Mouse (Mus musculus) thymus, adult 18-20 months (tissue): Measurements from ENCODE around the gene Cerk.
A peak's percentile ranks its signal among the peaks of the same experiment; 100 is the strongest.
"Not testable (repeated sequence)": the region's sequence is repeated elsewhere in the genome, so short reads cannot be mapped to it uniquely, and the experiment has no call there.

Experiments
- DNase-seq, 2 experiments: peaks; one replicate each; pipeline ENCODE4 v3.0.0; 2022; ENCODE audit warnings: mixed read lengths in 2 of 2

Cerk gene

DNA sequence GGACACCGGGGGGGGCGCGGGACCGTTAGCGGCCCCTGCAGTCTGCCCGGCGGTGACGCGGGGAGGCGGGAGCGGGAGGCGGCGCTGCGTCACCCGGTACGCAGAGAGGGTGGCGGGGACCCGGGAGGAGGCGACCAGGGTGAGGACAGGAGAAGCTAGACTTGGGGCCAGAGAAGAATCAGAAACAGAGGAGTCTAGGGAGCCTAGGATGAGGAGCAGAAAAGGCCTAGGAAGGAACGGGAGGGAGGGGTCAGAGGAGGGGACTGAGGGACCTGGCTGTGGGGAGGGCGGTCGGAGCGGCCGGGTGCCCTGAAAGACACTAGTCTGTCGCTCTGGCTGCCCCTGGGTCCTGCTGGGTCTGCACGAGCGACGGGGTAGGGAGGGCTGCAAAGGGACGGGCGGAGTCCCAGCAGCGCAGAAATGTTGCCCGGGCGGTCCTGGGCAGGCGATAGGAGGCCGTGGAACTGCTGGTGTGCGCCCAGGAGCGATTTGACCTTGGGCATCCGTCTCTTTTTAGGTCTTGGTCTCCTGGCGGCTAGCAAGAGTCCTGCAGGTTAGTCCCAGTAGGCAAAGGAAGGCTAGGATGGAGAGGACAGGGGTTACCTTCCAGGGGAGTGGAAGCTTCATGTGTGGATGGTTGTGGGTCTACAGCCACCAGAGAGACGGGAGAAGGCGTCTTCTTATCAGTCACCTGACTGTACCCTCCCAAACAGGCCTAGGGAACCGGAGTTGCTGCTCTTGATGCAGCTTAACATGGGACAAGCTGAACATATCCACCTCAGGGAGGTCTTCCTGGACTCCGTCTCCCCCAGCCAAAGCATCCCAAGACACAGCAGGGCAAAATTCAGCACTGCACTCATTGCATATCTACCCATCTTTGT, at the start of gene Cerk:
TSS of gene Cerk (minus strand) at position 453 of the 881 bp plus-strand sequence.
- peak; percentile 74 to 76 for DNase-seq

DNA sequence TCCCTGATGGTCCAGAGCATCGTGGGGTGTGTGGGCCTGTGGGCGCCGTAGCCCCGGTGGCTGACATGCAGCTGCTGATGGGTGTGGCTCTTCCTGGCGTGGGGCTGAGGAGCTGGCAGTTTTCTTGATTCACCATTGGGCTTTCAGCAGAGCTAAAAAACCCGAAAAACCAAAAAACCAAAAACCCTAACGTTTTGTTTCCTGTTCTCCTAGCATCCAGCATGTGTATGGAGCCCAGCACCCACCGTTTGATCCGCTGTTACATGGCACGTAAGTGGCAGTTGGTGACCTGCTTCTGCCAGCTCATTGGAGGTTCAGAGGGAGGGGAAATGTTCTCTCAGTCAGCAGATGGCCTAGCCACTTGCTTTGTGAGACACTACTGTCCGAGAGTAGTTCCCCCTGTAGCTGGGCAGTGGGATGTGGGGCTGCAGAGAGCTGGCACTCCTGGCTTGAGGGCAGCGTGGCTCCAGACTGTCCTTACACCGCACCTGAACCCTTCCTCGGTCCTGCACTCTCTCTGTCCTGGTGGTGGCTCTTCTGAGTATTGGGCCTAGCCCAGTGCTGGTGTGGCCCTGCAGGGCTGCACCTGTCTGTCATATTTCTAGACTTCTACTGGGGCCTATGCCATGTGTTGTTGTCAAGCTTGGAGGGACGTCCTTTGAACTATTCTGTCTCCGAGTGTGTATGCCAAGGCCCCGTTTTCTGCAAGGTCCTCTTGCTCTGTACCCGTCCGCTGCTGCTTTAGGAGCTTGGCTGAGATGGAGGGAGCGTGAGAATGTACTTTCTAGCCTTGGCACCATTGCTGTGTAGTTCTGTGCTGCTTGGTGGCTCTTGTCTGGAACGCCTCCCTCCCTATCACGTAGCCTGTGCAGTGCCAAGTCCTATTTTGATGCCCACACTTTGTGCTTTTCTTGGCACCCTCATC, 48.8 kb upstream of the Cerk start:
- peak in 1 of 2 experiments; percentile 44 for DNase-seq

- no peak for DNase-seq
Measured at GRCm38 (mm10) chr15:86234001-86234400, 48.1 kb upstream of the Cerk start.

DNA sequence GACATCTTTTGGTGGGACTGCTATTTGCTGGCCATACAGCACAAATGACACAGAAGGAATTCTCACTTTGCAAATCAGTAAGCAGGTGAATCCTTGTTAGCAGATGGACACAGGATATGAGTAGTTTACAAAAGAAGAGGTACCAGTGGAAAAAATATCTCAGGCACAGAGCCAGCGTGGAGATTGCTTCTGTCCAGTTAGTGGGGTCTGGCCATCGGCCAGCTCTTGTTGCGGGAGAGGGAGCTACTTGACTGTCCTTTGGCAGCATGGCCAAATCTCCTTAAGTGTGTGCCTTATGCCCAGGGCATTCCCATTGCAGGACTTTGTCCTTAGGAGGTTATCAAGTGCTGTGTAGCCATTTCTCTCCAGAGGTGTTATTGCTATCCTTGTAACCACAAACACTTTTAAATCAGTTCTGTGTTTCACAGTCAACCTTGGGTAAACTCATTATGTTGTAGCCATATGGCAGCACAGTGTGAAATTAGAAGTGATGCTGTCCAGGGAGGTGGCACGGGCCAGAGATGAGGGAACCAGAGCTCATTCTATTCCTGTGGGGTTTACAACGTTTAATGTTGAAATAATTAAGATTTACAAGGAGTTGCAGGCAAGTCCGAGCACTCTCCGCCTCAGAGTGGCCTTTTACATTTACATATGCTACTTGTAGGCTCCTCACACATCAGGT, 46.0 kb upstream of the Cerk start:
- no peak for DNase-seq

DNA sequence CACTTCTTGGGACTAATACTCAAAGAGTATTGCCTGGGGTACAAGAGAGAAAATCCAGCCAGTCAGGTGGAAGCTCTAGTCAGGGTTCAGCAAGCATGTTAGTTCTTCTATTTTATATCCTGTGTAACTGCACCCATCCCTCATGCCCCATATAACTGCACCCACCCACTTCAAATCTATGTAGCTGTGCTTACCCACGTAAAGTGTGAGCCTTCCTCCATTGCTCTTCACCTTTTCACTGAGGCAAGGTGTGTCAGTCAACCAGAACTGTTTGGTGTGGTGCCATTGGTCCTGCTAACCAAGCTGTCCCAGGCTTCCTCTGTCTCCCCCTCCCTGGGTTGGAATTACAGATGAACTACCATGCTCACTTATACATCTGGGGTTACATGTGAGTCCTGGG, 45.2 kb upstream of the Cerk start:
- DNase-seq = no peak

DNA sequence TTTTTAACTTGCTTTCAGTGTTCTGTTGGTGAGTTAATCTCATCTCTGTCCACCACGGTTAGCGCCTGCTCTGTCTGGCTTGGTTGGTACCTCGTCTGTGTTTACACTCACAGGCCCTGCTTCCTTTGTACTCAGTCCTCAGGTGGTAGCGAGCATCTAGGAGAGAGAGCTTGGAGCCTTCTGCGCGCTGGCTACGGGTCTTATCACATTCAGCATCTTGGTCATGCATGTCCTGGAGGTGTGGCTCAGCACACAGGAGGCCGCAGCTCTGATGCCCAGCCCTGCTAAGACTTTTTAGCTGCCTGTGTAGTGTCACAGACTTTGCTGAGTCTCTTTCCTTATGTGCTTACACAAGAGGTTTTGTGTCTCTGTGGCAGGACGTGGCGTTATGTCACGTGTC, 43.7 kb upstream of the Cerk start:
- DNase-seq = no peak

DNA sequence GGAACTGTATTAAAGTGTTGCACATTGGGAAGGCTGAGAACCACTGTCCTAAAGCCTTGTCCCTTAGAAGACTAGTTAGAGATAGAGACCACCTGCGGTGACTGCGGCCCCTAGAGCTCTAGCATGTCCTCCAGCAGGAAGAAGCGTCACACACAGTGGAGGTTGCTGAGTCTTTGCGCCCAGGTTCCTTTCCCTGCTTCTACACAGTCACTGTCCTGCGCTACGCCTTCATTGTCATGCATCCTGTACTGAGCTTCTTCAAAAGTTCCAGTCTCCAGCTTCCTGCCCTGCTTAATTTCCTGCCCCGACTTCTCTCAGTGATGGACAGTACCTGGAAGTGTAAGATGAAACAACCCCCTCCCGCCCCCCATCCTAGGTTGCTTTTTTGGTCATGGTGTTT, 43.1 kb upstream of the Cerk start:
- no peak for DNase-seq

GRCm38 (mm10) chr15:86228186-86228585, 42.2 kb upstream of the Cerk start:
- DNase-seq = no peak

- no peak for DNase-seq
Measured at GRCm38 (mm10) chr15:86226968-86227367, 41.0 kb upstream of the Cerk start.

- no peak for DNase-seq
Measured at GRCm38 (mm10) chr15:86226221-86226620, 40.3 kb upstream of the Cerk start.

GRCm38 (mm10) chr15:86224972-86225551, 39.1 kb upstream of the Cerk start:
- DNase-seq = no peak

DNA sequence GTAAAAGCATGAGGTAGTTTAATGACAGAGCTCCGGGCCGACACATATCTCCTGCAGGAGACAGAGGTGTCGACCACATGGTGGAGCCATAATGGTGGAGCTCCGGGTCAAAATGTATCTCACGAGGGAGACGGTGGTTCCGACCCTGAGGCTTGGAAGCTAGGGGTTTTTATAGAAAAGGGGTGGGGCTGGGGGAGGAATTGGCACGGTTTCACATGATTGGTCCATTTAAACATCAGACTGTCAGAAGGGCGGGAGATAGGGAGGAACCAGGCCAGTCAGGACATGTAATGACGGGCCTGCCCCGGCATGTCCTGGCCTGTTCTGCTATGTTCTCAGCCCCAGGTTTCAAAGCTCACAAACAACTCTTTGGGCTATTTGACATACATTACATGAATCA, 36.0 kb upstream of the Cerk start:
- DNase-seq = not testable (repeated sequence)

DNA sequence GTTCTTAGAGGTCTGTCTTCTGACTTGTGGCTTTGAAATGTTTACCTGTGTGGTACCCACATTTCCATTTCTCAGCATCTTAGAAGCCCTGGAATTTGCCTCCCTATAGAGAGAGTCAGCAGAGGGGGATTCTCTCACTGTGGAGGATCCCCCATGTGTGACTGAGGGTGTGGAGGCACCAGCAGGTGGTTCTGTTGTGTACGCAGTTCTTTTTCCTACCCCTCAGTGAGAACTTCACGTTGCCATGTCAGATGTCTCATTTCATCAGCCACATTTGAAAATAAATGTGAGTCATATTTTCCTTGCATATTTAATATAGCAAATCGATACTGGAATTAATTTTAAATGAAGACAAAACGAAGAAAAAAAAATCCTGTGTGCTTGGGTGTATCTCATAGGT, 35.4 kb upstream of the Cerk start:
- DNase-seq = no peak

DNA sequence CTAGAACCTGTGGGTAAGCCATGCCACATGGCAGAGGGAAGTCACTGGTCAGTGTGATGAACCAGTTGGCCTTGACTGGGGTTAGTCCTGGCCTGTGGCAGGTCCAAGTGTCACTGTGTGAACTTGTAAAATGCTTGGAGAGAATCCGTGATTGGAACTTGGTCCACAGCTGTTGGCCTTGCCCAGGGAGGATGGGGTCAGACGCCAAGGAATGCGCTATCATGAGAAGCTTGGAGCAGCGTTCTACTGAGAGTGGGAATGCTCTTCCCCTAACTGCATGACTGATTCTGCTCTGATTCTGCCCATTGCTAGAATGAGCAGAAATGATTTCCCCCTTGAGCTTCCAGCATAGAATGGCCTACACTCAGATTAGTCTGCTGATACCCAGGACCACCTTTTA, 34.8 kb upstream of the Cerk start:
- DNase-seq = no peak

GRCm38 (mm10) chr15:86220229-86220630, 34.3 kb upstream of the Cerk start:
- DNase-seq = no peak

DNA sequence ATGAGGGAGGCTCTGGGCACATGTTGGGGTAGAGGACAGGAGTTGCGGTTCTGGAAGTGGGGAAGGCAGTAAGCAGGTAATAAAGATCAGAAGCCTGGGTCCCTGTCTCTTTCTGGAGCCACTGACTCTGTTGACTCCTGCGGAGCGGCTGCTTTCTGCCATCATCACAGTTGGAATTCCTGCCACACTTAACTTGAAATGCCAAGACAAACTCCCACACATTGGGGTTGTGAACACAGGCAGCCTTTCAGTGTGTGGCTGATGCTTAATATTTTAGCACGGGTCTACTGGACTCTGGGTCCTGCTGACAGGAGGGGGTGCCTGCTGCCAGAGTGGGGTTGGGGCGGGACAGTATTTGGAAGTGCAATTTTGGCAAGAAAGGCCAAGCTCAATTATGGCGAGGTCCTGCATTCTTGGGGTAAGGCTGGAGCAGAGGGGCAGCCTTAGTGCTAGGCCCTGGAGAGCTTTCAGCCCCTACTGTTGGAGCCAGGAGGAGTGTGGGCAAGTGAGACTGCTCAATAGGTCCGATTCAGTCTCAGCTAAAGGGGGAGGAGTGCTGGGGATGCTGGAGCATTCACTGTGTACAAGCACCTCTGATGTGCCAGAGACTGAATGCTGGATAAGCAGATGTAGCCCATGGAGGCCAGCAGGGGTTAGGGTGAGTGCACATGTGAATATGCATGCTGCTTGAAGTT, 33.7 kb upstream of the Cerk start:
- no peak for DNase-seq

DNA sequence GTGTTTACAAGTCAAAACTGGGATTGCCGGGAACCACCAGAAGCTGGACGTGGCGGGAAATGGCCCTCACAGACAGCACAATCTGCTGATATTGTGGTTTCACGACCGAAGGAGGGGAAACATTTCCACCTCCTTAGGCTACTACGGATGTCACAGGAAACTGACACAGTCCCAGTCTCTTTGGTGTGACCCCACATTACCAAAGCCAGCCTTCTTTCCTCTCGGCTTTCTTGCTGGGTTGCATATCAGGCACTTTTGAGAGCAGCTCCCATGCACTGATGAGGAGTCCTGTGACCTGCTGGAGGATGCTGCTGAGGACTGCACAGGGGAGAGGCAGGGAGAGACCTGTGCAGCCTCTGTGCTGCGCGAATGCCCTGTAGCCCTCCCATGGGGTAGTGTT, 30.7 kb upstream of the Cerk start:
- not testable (repeated sequence) for DNase-seq

GRCm38 (mm10) chr15:86214549-86215201, 28.7 kb upstream of the Cerk start:
- DNase-seq = no peak

- DNase-seq = peak; percentile 79 to 87
Measured at GRCm38 (mm10) chr15:86213753-86214548, 28.0 kb upstream of the Cerk start, which contains the start of gene Tbc1d22a. TSS of gene Tbc1d22a (plus strand) at chr15:86214459.

DNA sequence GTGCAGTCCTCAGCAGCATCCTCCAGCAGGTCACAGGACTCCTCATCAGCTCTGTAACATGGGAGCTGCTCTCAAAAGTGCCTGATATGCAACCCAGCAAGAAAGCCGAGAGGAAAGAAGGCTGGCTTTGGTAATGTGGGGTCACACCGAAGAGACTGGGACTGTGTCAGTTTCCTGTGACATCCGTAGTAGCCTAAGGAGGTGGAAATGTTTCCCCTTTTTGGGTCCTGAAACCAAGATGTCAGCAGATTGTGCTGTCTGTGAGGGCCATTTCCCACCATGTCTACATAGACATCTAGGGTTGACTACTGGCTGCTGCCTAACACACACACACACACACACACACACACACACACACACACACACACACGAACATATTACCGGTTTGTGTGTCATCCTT, 26.3 kb upstream of the Cerk start:
- DNase-seq = not testable (repeated sequence)

GRCm38 (mm10) chr15:86206385-86206784, 20.4 kb upstream of the Cerk start:
- DNase-seq = no peak
